Mouse (Mus musculus) thymus, postnatal 0 days (tissue): Measurements from ENCODE around the gene Lzts3. TPM values are rescaled to one million over a fixed set of nuclear protein-coding genes. Genes with fewer than 3 reads are reported as not detected.
A peak's percentile ranks its signal among the peaks of the same experiment; 100 is the strongest.

Experiments used
- DNase-seq: peaks from one replicate; pipeline ENCODE4 v3.0.0-alpha.2; 2015; ENCODE audit warnings: low spot score
- polyA plus RNA-seq: library from polyadenylated mRNA; unstranded; fragments of >200 nt; fragmentation: Nextera tagmentation; extraction: Ambion mirVana; gene quantifications from 2 replicates; pipeline ENCODE4 v1.2.1, GENCODE M21; 2015

The Lzts3 gene
- polyA plus RNA-seq, 1 experiment from 2014 or later = 0.55 TPM

- DNase-seq = no peak
Measured at GRCm38 (mm10) chr2:130638101-130638611, 4.4 kb downstream of the Lzts3 start.

- peak; percentile 86 for DNase-seq
Measured at GRCm38 (mm10) chr2:130635847-130636246, 6.8 kb downstream of the Lzts3 start.

- DNase-seq = peak; percentile 40
Measured at GRCm38 (mm10) chr2:130634739-130635411, 7.7 kb downstream of the Lzts3 start.

GRCm38 (mm10) chr2:130634006-130634738, 8.4 kb downstream of the Lzts3 start:
- no peak for DNase-seq

GRCm38 (mm10) chr2:130632887-130633675, 9.5 kb downstream of the Lzts3 start:
- no peak for DNase-seq

- no peak for DNase-seq
Measured at GRCm38 (mm10) chr2:130632416-130632815, 10.2 kb downstream of the Lzts3 start.

- DNase-seq = peak; percentile 86
Measured at GRCm38 (mm10) chr2:130629839-130630203, 12.8 kb downstream of the Lzts3 start, which contains the start of the genes Fastkd5 and Ubox5. Gene Fastkd5 (minus strand): TSS chr2:130630027. Gene Ubox5 (minus strand): TSS chr2:130630038.

GRCm38 (mm10) chr2:130629080-130629838, 13.3 kb downstream of the Lzts3 start:
- DNase-seq = peak; percentile 4

- DNase-seq = peak; percentile 10
Measured at GRCm38 (mm10) chr2:130628424-130628823, 14.2 kb downstream of the Lzts3 start.

GRCm38 (mm10) chr2:130618972-130619371, 23.6 kb downstream of the Lzts3 start:
- no peak for DNase-seq

- peak; percentile 9 for DNase-seq
Measured at GRCm38 (mm10) chr2:130613091-130613490, 29.5 kb downstream of the Lzts3 start.

- DNase-seq = no peak
Measured at GRCm38 (mm10) chr2:130602195-130602594, 40.4 kb downstream of the Lzts3 start.

GRCm38 (mm10) chr2:130598399-130598798, 44.2 kb downstream of the Lzts3 start:
- DNase-seq = no peak

GRCm38 (mm10) chr2:130597601-130598010, 45.0 kb downstream of the Lzts3 start:
- peak; percentile 27 for DNase-seq

GRCm38 (mm10) chr2:130595596-130595995, 47.0 kb downstream of the Lzts3 start:
- DNase-seq = no peak

GRCm38 (mm10) chr2:130591016-130591415, 51.6 kb downstream of the Lzts3 start:
- no peak for DNase-seq

GRCm38 (mm10) chr2:130589761-130590160, 52.8 kb downstream of the Lzts3 start:
- no peak for DNase-seq

- DNase-seq = no peak
Measured at GRCm38 (mm10) chr2:130589157-130589556, 53.4 kb downstream of the Lzts3 start.

GRCm38 (mm10) chr2:130588373-130588772, 54.2 kb downstream of the Lzts3 start:
- DNase-seq = no peak

- no peak for DNase-seq
Measured at GRCm38 (mm10) chr2:130586016-130586415, 56.6 kb downstream of the Lzts3 start.
